Comparison of ENCODE assay signal across 9 mouse cellular contexts in the genomic region with DNA sequence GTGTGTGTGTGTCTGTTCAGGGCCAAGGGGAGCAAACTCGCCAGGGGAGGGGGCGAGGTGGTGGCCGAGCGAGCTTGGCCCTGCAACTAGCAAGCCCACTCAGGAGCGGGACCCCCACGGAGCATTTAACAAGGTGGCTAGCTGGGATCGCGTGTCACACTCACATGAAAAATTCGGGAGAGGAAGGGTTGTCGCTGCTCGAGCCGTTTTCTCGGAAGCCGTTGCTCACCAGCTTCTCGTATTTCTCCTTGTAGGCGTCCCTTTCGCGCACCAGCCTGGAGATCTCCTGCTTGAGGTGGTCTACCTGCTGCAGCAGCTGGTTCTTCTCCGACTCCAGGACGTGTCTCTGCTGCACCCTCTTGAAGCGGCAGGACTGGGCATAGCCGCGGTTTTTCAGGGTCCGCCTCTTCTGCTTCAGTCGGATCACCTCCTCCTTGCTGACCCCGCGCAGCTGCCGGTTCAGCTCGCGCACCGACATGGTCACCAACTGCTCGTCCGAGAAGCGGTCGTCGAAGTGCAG. TPM values are rescaled to one million over a fixed set of nuclear protein-coding genes. Genes with fewer than 3 reads are reported as not detected.
DNase-seq lines count a peak whose midpoint lies in the region; ATAC-seq and TF ChIP-seq lines count a peak whose summit lies in the region.
"Had no signal": no experiment of that assay in that cellular context is flagged by ENCODE, and none has a peak within 500 bp of the region (broad histone marks: within the 10 kb centered on the region; RNA-seq: fewer than 3 reads in every experiment).

No protein-coding gene starts in this region.

- ATAC-seq in granulocyte monocyte progenitor cell, adult 5-6 weeks (replicated peaks; ENCODE audit: poor library complexity, severe bottlenecking), result peak; percentile 30
- peak; percentile 36 for ATAC-seq in kidney, embryonic 16.5 days (ENCODE audit: low FRiP score, low TSS enrichment)
- ATAC-seq in neural tube, embryonic 14.5 days (ENCODE audit: low read depth), result no peak

- H3K4me3 ChIP-seq in kidney, adult 2 months (ENCODE audit: insufficient read depth, low read depth, low read length), result peak overlapping the region; percentile 95
- peak overlapping the region; percentile 80 for H3K4me3 ChIP-seq in kidney, embryonic 16.5 days (ENCODE audit: low read length)
- peak overlapping the region; percentile 64 for H3K4me3 ChIP-seq in neural tube, embryonic 14.5 days (ENCODE audit: low read depth, low read length)

- H3K9ac ChIP-seq in kidney, embryonic 16.5 days (replicated peaks; ENCODE audit: low read length), result peak overlapping the region; percentile 86
- H3K9ac ChIP-seq in neural tube, embryonic 14.5 days (replicated peaks; ENCODE audit: low read depth, low read length), result peak overlapping the region; percentile 76

- TF ChIP-seq CTCF in kidney, adult 2 months (conservative IDR thresholded peaks at IDR 0.05; ENCODE audit: insufficient read depth, insufficient read length, low read depth, low read length), result no peak

- peaks cover 4% of the 10 kb centered on the region; the same call in 1 of the 2 replicates for H3K4me1 ChIP-seq in kidney, adult 2 months (ENCODE audit: control insufficient read depth, insufficient read depth, low read length)
- H3K4me1 ChIP-seq in kidney, embryonic 16.5 days (ENCODE audit: insufficient read depth, low read length), result peaks cover 17% of the 10 kb centered on the region
- H3K4me1 ChIP-seq in neural tube, embryonic 14.5 days (ENCODE audit: control insufficient read depth, insufficient read depth, low read length), result peaks cover 3% of the 10 kb centered on the region; the same call in 1 of the 2 replicates

- peaks cover 3% of the 10 kb centered on the region; the same call in 1 of the 2 replicates for H3K36me3 ChIP-seq in kidney, adult 2 months (ENCODE audit: control insufficient read depth, insufficient read depth, low read length)
- H3K36me3 ChIP-seq in kidney, embryonic 16.5 days (ENCODE audit: insufficient read depth, low read length), result no peaks in the 10 kb centered on the region
- no peaks in the 10 kb centered on the region for H3K36me3 ChIP-seq in neural tube, embryonic 14.5 days (ENCODE audit: control insufficient read depth, insufficient read depth, low read length)

- H3K9me3 ChIP-seq in kidney, embryonic 16.5 days (ENCODE audit: low read length), result no peaks in the 10 kb centered on the region
- no peaks in the 10 kb centered on the region for H3K9me3 ChIP-seq in neural tube, embryonic 14.5 days (ENCODE audit: control insufficient read depth, low read length)

- H3K27ac ChIP-seq in kidney, adult 2 months (ENCODE audit: insufficient read depth, low read depth, low read length), result peak overlapping the region; percentile 96
- H3K27ac ChIP-seq in kidney, embryonic 16.5 days (ENCODE audit: low read length), result peak overlapping the region; percentile 95
- H3K27ac ChIP-seq in neural tube, embryonic 14.5 days (ENCODE audit: low read depth, low read length), result peak overlapping the region; percentile 86

- H3K27me3 ChIP-seq in kidney, adult 2 months (replicated peaks; ENCODE audit: control insufficient read depth, insufficient read depth, low read length), result no peaks in the 10 kb centered on the region
- no peaks in the 10 kb centered on the region for H3K27me3 ChIP-seq in kidney, embryonic 16.5 days (ENCODE audit: insufficient read depth, low read length)
- no peaks in the 10 kb centered on the region for H3K27me3 ChIP-seq in neural tube, embryonic 14.5 days (ENCODE audit: control insufficient read depth, insufficient read depth, low read length)

- peak overlapping the region; percentile 73 for H3K4me2 ChIP-seq in kidney, embryonic 16.5 days (replicated peaks; ENCODE audit: low read depth, low read length)
- H3K4me2 ChIP-seq in neural tube, embryonic 14.5 days (ENCODE audit: low read depth, low read length), result peak overlapping the region; percentile 88

- no peak for TF ChIP-seq POLR2A in kidney, adult 2 months (IDR thresholded peaks at IDR 0.05; ENCODE audit: low read depth, low read length)

- DNase-seq in kidney, adult 2 months, result peak; percentile 65
- DNase-seq in kidney, adult 8-10 months, result no peak
- DNase-seq in embryo, embryonic 10 days (ENCODE audit: low spot score), result peak; percentile 74
- DNase-seq in lung, adult 18-20 months, result peak; percentile 32 to 33
- peak; percentile 8 to 16 for DNase-seq in thymus, adult 18-20 months

- WGBS in kidney, adult 2 months, result 3% methylated on average over 36 of the region's 36 CpGs
- under 1% methylated on average over 34 of the region's 36 CpGs for WGBS in kidney, embryonic 16.5 days
- 1% methylated on average over 36 of the region's 36 CpGs for WGBS in neural tube, embryonic 14.5 days

RNA-seq across cellular contexts. Expression of a gene that starts 1.9 kb away (rescaled TPM):
- 42.4 and 44.3 TPM in 2 replicates for polyA plus RNA-seq in kidney, adult 2 months (2012; rRNA removed)
- not detected in 2 replicates for total RNA-seq in granulocyte monocyte progenitor cell, adult 5-6 weeks (2014; fragmentation: Nextera tagmentation)
- 0.15 and 0.34 TPM in 2 replicates for total RNA-seq in granulocyte monocyte progenitor cell, adult 5-6 weeks (2017)
- 7.9 and 9.0 TPM in 2 replicates for polyA plus RNA-seq in kidney, embryonic 16.5 days (2015; fragmentation: Nextera tagmentation; extraction: Ambion mirVana)
- polyA plus RNA-seq in neural tube, embryonic 14.5 days (2014; fragmentation: Nextera tagmentation; extraction: Ambion mirVana), result 20.5 and 20.9 TPM in 2 replicates
- total RNA-seq: MEL had no signal

Comparison
In these comparisons a context has a peak if more than half of its experiments do, and no peak if none do; other contexts are left out.
1. DNase-seq: peak in kidney, adult 2 months (single experiment), embryo, embryonic 10 days (single experiment), lung, adult 18-20 months (2 of 2) and thymus, adult 18-20 months (2 of 2); none in kidney, adult 8-10 months (0 of 2).
2. Peak in every context shown above with its lines, with median percentiles within 50 percentile points of each other: H3K27ac ChIP-seq and H3K4me3 ChIP-seq.